Mouse (Mus musculus) brain, adult 2 months (tissue): ENCODE data around the gene Olfr376.

ENCODE experiments used
- DNase-seq: peaks from one replicate; pipeline ENCODE4 v3.0.0; 2011; ENCODE audit warnings: low read depth, low spot score

The Olfr376 gene

DNA sequence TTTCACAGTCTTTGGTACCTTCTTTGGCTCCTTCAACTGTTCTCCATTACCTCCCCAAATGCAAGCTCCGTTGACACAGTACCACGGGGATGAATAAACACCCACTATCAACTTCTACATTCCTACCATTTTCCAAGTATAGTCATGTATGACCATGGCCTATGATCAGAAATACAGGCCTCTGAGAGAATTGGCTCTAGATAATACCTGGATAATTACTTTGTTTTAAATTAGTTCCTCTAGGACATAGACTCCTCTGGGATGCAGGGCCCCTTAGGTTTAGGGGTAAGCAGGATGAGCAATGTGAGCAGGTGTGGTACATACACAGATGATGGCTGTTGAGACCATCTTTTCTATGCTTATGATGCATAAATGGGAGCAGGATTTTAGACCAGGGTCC is at the start of gene Olfr376:
Olfr376 (plus strand) TSS at position 301 of the 400 bp plus-strand sequence.
- DNase-seq: no peak

GRCm38 (mm10) chr11:73323906-73324830 is 46.9 kb upstream of the Olfr376 start:
- DNase-seq: peak; percentile 52

GRCm38 (mm10) chr11:73326485-73326886 is 44.6 kb upstream of the Olfr376 start:
- DNase-seq: no peak

- peak; percentile 37 for DNase-seq
These were observed 43.7 kb upstream of the Olfr376 start for GRCm38 (mm10) chr11:73327361-73327760.

DNA sequence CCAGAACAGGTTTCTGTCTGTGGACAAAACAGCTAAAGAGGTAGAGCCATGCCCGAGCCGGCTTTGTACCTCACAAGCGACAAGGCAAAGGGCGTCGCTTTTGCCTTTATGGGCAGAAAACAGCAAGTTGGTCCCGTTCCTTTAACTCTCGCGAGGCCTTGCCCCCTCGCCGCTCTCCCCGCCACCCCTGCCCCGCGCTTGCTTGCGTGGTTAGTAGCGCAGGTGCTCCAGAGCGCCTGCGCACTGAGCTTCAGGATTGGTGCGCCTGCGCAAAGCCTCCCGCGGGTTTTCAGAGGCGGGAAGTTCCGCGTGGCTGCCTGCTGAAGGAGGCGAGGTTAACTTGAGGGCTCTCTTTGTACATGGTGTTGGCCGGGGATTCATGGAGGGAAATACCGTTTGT is 41.6 kb upstream of the Olfr376 start, which contains the start of the genes Aspa, Gm49340 and Spata22:
Aspa (minus strand) TSS at position 155 of the 400 bp plus-strand sequence.
Gm49340 (plus strand) TSS at position 300 of the 400 bp plus-strand sequence.
Spata22 (plus strand) TSS at position 300 of the 400 bp plus-strand sequence.
- no peak for DNase-seq

DNA sequence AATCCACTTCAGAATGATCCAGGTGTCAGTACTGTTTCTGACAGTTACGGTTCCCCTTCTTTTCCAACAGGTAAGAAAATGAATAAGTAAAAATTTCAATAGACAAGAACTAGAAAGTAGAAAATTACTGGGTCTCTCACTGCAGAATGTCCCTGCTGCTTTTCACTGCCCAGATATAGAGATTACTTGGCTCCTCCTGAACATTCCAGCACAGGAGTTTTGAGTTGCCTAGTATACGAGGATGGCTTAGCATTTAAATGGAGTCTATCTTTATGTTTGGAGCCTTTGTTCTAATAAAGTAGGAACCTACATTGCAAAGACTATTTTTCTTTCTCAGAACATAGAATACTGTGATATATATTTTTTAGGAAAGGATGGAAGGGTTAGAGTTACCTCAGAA is 37.7 kb upstream of the Olfr376 start:
- no peak for DNase-seq

GRCm38 (mm10) chr11:73336919-73337318 is 34.1 kb upstream of the Olfr376 start:
- no peak for DNase-seq

GRCm38 (mm10) chr11:73350483-73350882 is 20.6 kb upstream of the Olfr376 start, which contains the start of gene Olfr20:
TSS of gene Olfr20 (plus strand) at chr11:73350783.
- no peak for DNase-seq

GRCm38 (mm10) chr11:73395374-73395773 is 24.3 kb downstream of the Olfr376 start:
- no peak for DNase-seq

DNA sequence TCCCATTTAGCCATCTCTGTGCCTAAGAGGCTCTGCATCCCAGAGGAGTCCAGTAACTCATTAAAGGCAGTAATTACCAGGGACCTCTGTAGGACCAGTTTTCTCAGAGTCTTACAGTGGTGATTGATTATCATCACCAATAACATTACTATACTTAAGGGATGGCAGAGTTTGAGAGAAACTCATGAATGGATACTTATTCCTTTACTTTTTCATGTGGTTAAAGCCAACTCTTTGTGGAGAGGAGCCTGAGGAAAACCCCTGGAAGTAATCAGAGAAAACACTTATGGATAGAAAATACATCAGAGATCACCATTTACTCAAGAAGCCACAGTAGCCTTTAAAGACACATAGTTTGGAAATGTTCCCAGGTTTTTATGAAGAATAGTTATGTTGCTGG is 28.5 kb downstream of the Olfr376 start, which contains the start of gene Olfr1:
Olfr1 (minus strand) TSS at position 101 of the 400 bp plus-strand sequence.
- DNase-seq: no peak
